Mouse (Mus musculus): Measurements from ENCODE around the gene Fam181a. TPM values are rescaled to one million over a fixed set of nuclear protein-coding genes. Genes with fewer than 3 reads are reported as not detected.

Fam181a gene
- total RNA-seq (2023), result not detected

DNA sequence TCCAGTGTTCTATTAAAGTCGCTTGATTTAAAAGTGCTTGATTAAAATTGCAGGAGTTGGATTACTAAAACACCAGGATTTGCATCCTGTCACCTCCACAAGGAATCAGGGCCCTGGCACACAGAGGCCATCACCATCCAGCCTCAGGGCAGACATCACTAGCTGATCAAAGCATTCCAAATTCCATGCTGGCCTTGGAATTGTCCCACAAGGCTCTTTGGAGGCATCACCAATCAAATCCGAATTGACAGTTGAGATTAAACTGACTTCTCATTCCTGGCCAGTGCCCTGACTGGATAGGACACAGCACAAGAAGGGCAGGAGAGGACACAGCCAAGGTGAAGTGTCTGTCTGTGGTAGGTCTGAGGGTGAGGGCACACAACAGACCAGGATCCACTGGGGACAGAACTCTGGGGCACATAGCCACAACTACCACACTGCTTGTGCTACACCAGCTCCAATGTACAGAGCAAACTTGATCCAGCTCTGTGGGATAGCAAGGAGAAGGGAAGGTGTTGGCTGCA lies at the start of gene Fam181a:
TSS of gene Fam181a (plus strand) at position 232 of the 524 bp plus-strand sequence.

GRCm38 (mm10) chr12:103355746-103356414 lies 45.1 kb downstream of the Fam181a start, which contains the start of gene Asb2:
Gene Asb2, minus strand, starts transcription at chr12:103356001.

Other genes with a start within 250 kb of the Fam181a start
- not detected for gene Prima1, start 68.8 kb upstream of the Fam181a start, total RNA-seq (2023)
- under 1 TPM in 1 of 2 experiments, not detected in 1; 0.79 TPM for gene Asb2, start 45.0 kb downstream of the Fam181a start, total RNA-seq (2023)
- gene Otub2, start 77.7 kb downstream of the Fam181a start, total RNA-seq (2023), result 1 to 10 TPM; 1.6 to 1.7 TPM
- 1 to 10 TPM; 1.8 to 2.8 TPM for gene 9330161L09Rik, start 96.8 kb downstream of the Fam181a start, total RNA-seq (2023)
- gene Ddx24, start 114.9 kb downstream of the Fam181a start, total RNA-seq (2023), result 10 to 100 TPM; 68.0 to 74.2 TPM
- gene Ifi27, start 123.2 kb downstream of the Fam181a start, total RNA-seq (2023), result 10 to 100 TPM; 78.0 to 93.2 TPM
- 10 to 100 TPM; 81.8 to 83.1 TPM for gene Ifi27l2a, start 132.7 kb downstream of the Fam181a start, total RNA-seq (2023)
- not detected for gene Ifi27l2b, start 146.2 kb downstream of the Fam181a start, total RNA-seq (2023)
- gene Ppp4r4, start 221.3 kb downstream of the Fam181a start, total RNA-seq (2023), result not detected